Mouse (Mus musculus) 3T3-L1 (cell line): Measurements from ENCODE around the gene Klkb1.

Experiments
- DNase-seq: peaks from one replicate; pipeline ENCODE4 v3.0.0-alpha.2; 2015; ENCODE audit warnings: low read depth, low spot score

Klkb1 gene

DNA sequence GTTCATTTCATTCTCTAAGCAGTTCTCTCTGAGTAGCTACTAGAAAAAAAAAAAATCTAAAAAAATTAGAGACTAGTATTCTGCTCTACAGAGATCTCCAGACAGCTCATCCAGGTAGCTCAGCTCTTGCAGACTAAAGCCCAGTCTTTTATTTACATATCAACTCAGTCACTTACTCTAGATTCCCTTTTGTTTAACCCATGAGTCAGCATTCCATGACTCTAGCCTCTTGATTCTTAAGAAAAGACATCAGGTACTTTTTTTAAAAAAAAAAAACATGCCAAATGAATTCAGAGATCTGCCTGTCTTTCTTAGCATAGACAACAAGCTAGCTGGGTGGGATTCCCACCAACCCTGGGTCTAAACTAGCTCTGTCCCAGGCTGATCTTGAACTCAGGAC, 26.2 kb downstream of the Klkb1 start:
- DNase-seq, result peak; percentile 20

DNA sequence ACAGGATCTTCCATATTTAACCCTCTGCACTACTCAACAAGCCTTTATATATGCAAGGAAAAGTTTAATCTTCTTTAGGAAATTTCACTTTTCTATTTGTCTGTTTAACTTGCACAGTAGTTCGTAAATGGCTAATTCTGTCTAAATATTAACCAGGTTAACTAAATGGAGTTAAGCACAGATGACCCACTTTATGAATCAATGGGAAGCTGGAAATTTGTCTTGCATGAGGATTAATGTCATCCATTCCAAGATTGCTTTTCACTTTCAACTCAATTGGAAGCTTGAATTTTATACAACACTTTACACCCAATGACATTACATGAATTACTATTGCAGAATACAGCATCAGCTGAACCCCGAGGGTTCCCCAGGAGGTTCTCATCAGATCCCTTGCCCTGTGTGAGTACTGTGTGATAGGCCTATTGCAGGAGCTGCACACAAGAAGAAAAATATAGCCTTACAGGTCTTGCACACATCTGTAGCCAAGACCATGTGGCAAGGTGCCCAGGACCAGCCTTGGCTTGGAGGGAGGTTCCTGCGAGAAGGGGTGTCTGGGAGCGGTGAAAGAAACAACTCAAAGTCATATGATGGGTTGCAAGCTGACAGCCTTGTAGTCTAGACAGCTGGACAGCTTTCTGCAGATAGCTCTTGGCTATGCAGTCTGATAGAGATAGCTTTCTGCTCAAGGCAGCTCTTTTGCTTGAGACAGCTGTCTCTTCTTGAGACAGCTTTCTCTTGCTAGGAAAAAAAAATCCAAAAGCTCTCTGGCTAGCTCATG, 26.9 kb downstream of the Klkb1 start:
- peak; percentile 46 for DNase-seq

DNA sequence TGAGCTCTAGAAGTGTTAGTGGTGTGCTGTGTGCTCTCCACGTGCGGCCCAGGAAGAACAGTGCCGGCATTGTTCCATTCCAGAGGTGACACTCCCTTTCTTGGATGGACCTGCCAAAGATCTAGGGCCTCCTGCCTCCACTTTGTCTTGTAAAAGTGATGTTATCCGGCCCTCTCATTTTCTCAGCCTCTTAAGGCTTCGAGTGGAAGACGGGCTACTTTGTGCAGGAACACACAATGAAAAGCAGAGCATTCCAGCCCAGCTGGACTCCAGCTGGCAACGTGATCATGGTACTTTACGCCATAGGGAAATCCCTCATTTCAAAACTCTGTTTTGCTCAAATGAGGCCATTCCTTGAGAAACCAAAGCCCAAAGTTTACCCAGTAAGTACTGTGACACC, 27.7 kb downstream of the Klkb1 start:
- DNase-seq, result no peak

DNA sequence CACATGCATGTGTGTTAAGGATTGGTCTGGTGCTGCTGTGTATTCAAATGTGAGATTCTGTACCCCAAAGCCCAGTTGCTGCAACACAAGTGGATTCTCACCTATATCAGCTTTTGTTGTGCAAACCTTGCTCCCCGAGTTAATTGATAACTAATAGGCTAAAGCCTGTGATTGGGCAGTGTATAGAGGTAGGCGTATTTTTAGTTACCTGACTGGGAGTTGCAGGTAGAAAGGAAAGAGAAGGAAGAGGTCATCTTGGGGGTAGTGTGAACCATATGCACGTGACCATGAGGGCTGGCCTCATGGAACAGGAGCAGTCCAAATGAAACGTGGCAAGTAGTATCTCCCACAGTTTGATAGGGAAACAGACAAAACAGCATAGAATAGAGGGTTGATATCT, 29.7 kb downstream of the Klkb1 start:
- DNase-seq, result no peak

DNA sequence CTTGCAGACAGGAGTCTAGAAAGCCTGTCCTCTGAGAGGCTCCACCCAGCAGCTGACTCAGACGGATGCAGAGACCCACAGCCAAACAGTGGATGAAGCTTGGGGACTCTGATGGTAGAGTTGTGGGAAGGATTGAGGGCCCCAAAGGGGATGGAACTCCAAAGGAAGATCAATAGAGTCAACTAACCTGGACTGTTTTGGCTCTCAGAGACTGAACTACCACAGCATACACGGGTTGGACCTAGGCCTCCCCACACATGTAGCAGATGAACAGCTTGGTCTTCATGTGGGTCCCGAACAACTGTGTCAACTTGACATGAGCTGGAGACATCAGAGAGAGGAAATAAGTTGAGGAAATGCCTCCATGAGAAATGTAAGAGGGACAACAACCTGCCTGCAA, 31.8 kb downstream of the Klkb1 start:
- DNase-seq, result no peak

DNA sequence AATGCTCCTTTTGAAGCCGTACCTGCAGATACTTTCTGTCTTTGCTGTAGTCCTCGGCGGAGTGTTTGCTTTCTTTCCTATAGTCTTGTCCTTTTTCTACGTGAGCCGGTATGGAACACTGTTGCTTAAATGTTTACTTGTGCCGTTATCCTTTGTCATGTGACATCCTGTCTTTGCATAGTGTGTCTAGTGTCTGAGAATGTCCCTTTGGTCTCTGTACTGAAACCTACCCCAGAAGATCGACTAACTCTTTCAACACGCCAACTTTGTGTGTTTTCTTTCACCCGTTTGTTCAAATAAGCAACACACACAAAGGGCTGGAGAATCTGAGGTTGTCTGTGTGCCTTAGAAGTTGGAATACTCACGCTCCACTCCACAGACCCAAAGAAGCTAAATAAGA, 32.7 kb downstream of the Klkb1 start, which contains the start of gene F11:
TSS of gene F11 (minus strand) at position 112 of the 400 bp plus-strand sequence.
- DNase-seq, result no peak

DNA sequence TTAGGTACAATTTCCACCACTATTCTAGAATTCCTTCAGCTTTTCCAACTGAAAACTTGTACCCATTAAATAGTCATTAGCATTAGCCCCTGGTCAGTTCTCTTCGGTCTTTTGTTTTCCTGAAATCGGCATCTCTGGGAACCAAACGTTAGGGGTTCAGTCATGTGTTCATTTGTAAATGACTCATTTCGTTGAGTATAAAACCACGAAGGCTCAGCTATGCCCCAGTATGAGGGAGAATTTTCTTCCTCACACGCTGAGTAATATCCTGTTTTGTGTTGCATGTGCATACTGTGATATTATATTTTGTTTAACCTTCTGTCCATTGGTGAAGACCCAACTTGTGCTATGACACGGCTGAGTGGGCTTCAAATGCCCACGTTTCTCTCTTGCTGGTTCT, 36.2 kb downstream of the Klkb1 start:
- DNase-seq, result peak; percentile 49

DNA sequence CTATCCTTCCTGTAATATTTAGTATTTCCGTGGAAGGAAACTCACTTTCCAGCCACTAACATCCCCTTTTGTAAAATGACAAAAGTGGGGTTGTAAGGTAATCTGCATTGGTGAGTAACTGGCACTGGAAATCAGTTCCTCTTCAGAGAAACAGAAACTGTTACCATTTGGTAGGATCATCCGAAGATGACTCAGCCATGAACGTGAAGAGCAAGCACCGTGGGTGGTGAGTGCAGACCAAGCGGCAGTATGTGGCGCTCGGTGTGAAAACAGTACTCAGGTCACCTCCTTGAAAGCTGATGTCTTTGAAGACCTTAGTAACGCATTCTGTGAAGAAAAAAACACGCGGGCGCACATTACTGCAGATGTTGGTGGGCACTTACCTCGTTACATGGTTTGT, 39.6 kb downstream of the Klkb1 start:
- DNase-seq, result no peak

DNA sequence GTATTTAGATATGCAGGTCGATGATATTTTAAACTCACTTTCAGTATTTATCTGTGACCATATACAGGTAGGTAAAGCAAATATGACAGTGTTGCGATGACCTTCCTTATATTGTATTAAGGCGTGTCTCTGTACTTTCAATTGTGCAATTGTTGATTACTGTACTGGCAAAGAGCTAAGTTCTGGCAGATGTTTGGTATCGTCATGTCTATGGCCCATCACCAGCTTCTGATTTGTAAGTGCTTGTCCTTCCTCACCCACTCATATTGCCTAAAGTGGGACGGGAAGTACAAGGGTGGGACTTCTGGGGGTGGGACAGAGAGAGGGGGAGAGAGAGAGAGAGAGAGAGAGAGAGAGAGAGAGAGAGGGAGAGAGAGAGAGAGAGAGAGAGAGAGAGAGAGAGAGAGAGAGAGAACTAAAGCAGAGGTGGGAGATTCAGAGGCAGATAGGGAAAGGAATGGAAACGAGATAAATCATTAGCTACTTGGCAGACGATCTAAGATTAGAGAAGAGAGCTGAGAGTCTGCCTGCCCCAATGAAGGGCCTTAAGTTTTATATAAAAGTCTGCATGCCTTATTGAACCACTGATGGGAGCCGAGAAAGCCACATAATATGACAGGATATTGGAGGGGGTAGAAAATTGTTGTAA, 40.3 kb downstream of the Klkb1 start:
- DNase-seq, result no peak

DNA sequence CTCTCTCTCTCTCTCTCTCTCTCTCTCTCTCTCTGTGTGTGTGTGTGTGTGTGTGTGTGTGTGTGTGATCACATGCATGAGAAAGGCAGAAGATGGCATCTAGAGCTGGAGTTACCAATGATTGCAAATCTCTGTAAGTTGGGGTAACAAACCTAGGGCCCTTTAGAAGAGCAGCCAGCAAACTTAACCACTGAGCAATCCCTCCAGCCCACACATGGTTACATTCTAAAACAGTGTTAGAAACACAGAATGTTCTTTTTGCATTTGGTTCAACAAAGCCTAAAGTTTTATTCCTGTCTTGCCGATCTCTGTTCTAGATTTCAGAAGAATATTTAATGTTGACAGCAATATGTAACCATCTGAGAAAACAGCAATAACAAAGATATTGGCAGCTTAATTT, 41.1 kb downstream of the Klkb1 start:
- DNase-seq, result no peak

DNA sequence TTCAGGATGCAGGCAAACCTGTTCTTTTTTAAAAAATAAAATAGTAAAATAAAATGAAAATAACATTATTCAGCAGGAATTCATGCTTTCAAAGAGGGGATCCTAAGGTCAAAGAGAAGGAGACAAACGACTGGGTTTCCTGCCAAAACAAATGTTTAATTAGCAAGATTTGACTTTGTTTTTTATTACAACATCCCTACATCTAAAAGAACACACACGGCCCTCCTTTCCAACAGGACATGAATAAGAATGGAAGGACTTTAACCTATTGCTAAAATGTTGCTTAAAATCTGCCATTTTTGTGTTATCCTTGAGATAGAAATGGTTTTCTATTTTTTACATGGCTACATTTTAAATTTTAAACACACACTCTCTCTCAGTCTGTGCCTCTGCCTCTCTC, 41.5 kb downstream of the Klkb1 start:
- DNase-seq, result no peak

DNA sequence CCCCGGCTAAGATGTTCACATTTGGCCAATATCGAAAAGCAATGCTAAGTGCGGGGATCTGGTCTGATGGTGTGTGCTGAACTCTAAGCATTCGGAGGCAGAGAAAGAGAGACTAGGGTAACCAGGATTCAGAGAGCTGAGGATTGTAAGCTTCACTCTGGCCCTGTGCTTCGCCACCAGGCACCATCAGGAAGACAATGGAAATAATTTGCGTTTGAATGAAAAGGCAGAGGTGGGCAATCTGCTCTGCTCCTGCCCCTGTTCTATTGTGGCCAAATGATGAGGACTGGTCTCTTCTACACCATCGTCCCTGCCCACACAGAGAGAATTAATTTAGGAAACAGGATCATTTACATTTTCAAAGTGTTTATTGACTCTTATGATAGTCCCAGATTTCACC, 48.4 kb downstream of the Klkb1 start:
- no peak for DNase-seq

DNA sequence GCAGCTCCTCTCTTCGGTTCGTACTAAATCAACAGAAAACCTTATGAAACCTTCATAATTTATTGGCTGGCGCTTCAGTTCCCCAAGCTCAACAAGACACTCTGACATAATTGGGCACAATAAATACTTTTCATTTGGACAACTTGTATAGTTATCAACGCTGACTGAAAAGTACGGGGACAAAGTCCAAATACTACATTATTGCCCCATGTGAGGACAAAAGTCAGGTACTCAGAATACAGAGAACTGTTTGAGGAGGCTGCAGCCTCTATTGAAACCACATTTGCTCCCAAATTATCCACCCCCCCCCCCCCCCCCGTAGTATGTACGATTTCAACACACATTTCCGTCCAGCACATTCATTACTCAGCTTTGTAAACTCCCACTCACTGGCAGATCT, 55.3 kb downstream of the Klkb1 start:
- DNase-seq, result no peak

DNA sequence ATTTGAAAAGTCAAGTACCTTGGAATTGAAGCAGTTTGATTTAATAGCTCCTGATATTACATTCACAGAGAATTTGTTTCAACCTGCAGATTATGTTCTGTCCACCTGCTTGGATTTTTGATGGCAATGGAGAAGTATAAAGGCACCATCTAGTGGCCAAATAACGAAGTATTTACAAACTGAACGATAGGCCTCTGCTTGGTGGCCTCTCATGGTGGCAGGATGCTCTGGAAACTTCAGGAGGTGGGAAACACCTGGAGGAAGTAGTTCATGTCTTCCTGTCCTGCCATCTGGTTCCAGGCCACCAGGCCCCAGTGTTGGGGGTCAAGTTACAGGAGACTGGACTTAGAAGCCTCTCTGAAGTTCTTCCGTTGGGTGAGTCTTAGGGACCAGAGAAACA, 56.4 kb downstream of the Klkb1 start:
- peak; percentile 60 for DNase-seq

DNA sequence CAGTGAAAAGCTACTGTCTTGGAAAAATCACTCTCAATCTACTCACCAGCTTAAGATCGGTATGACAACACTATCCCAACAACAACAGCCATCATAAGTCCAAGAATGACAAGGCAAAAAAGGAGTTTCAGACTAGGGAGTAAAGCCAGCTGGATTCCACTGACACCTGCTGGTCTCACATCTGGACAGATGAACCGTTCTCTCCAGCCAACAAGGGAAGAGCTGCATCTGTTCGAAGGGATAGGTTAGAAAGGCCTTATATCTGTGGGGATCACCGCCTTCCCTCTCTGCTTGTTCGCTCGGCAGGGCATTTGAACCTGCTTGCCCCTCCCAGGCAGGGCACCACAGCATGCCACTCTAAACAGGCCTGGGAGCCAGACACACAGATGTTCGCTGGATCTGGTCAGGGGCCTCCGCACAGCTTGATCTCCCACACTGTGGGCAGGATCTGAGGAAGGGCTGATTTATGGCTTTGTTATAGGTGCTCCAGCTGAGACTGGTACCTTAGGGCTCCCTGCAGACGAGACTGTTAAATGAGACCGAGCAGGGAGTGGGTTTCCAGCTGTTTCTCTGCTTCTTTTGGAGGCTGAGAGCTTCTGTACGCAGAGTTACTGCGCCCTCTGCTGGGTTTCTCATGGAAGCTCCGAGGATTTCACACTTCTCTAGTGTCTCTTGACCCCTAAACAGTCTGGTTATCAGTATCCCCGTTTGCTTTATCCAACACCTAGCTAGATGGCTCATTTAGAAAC, 58.3 kb downstream of the Klkb1 start:
- peak; percentile 70 for DNase-seq

DNA sequence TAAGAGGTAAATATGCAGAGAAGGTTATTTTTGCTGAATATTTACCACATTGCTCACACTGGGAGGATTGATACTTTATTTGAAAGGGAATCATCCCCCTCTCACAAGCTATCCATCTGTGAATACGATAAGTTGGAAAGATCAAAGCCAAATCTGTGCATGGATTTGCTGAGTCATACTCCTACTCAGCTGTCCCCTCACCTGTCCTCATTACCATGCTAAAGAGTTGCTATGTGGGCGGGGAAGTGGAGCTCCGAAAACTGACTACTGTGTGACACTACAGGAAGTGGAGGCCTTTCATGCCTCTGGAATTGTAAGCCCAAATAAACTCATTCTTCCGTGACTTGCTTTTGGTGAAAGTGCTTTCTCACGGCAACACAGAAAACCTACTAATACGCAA, 59.4 kb downstream of the Klkb1 start:
- DNase-seq, result no peak

DNA sequence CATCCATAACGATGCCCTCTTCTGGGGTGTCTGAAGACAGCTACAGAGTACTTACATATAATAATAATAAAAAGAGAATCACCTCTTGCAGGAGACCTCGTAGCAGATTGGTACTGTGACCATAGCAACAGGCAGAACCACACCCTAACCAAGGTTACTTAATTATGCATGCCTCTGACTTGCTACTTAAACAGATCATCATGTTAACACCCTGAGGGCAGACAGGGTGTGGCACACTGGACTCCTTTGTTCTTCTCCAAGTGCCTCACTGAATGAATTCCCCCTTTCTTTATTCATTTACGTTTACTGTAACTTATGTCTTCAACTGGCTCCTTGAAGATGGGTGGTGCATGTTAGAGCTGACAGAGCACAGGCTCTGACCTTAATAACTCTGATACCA, 61.4 kb downstream of the Klkb1 start:
- DNase-seq, result no peak
